Mouse (Mus musculus): ENCODE measurements around the gene Capg.

Gene Capg

GRCm38 (mm10) chr6:72544283-72544987, at the start of gene Capg:
Gene Capg (plus strand): TSS chr6:72544391.
- in situ Hi-C loops (cut with MseI, MboI), result no loop called here

DNA sequence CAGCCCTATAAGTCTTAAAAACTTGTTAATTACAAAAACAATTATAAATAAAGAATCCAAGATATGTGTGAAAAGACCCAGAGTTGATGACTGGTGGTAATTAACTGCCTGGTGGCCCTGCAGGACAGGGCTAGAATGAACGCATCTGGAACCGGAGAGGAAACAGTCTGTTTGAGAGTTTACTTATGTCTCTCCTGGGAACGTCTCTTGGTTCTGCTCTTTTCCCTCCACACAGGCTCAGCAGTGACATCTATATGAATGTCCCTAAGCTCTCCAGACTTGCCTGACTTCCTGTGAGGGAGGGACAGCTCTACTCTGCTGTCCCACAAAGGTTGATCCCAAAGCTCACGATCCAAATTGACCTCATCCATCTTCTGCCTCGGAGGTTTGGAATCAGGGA, 45.2 kb upstream of the Capg start:
- in situ Hi-C loops (cut with MseI, MboI), result no loop called here

GRCm38 (mm10) chr6:72503309-72503708, 40.9 kb upstream of the Capg start:
- in situ Hi-C loops (cut with MseI, MboI), result no loop called here

DNA sequence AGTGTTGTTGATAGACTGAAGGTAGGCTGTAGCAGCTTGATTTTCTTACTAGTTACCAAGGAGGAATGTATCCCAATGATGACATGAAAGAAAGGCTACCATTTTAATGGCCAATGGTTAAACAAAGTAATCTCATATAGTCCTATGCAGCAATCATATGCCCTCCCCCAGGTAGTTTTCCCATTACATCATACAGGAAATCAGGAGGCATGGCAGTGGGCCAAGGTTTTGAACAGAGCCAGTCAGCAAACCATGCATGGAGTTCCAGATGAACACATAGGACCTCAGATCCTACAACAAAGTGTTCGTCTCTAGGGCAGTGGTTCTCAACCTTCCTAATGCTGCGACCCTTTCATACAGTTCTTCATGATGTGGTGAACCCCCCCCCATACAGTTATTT, 40.3 kb upstream of the Capg start:
- in situ Hi-C loops (cut with MseI, MboI), result no loop called here

- in situ Hi-C loops (cut with MseI, MboI), result no loop called here
Observed at GRCm38 (mm10) chr6:72506104-72506503, 38.1 kb upstream of the Capg start.

DNA sequence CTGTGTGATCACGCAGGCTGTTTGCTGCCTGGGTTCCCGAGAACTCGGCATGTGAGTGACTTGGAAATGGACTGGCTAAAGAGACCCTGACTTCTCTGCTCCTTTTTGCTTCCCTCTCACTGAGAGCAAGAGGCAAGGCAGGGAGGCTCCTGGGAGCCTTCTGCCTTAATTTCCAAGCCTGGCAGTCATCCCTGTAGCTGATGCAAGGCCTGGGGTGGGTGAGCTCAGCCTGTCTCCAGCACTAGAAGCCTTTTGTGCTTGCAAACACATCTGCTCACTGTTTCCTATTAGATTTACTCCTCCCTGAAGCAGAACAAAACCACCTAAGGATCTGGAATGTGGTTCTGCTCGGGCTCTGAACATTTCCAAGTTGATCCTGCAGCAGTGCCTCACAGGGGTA, 35.6 kb upstream of the Capg start:
- in situ Hi-C loops (cut with MseI, MboI), result no loop called here

DNA sequence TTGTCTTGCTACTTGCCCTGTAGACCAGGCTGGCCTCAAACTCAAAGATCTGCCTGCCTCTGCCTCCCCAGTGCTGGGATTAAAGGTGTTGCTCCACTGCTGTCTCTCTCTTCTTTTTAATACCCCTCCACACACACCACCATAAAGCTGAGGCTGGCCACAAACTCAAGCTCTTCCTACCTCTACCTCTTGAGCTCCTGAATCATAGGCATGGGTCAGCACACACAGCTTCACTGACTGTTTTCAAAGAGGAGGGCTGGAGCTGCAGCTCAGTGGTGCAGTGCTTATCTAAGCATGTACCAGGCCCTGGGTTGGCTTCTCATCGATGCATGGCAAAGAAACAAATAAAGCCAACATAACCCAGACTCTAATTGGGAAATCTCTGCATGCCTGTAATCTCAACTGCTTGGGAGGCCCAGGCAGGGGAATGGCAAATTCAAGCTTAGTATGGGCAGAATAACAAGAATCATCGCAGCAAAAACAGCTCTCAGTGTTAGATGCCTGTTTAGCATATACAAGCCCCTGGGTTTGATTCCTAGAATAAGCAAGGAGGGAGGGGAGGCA, 34.2 kb upstream of the Capg start:
- in situ Hi-C loops (cut with MseI, MboI), result no loop called here

DNA sequence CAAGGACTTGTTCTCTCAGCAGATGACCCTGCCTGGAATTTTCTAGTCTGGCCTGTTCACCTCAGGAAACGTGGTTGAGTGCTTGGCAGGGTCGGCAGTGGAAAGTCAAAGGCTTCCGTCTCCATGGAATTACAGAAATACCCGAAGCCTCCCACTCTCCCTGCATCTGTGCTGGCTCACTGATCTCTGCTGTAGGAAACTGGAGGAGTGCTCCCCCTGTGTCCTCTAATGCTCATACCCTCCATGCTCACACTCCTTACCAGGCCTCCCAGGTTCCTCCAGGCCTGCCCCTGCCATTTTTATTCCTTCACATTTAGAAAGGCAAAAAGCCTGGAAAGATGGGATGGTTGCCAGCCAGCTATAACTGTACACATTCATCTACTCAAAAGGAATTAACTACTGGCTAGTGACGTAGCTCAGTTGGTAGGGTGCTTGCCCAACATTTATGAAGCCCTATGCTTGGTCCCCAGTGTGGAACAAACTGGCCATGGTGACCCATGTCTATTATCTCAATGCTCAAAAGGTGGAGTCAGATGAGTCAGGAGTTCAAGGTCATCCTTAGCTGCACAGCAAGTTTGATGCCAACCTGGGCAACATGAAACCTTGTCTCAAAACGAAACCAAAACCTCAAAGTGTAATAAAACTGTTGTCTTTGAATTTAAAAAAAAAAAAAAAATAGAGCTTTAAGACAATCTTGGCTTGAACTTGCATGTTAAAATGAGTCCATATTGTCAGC, 33.3 kb upstream of the Capg start:
- in situ Hi-C loops (cut with MseI, MboI), result no loop called here

GRCm38 (mm10) chr6:72512386-72513070, 31.7 kb upstream of the Capg start:
- in situ Hi-C loops (cut with MseI, MboI), result no loop called here

- in situ Hi-C loops (cut with MseI, MboI), result no loop called here
Observed at GRCm38 (mm10) chr6:72513071-72513440, 31.1 kb upstream of the Capg start.

GRCm38 (mm10) chr6:72515644-72516043, 28.5 kb upstream of the Capg start:
- in situ Hi-C loops (cut with MseI, MboI), result no loop called here

- in situ Hi-C loops (cut with MseI, MboI), result no loop called here
Observed at GRCm38 (mm10) chr6:72518842-72519241, 25.3 kb upstream of the Capg start.

DNA sequence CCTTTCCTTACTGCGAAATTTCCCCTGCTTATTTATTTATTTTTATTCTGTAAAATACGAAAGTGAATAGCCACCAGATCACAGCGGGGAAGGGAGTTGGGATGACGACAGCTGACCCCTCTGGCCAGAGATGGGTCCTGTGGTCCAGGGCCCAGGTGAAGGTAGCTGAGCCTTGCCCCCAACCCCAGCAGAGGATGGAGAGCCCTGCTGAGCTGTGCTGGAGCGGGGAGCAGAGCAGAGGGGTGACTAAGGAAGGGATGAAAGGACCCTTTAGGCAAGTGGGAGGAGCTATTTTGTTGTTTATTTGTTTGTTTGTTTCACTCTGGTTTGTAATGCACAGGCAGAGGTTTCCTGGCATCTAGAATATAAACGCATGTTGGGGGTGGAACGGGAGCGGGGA, 24.9 kb upstream of the Capg start:
- in situ Hi-C loops (cut with MseI, MboI), result no loop called here

DNA sequence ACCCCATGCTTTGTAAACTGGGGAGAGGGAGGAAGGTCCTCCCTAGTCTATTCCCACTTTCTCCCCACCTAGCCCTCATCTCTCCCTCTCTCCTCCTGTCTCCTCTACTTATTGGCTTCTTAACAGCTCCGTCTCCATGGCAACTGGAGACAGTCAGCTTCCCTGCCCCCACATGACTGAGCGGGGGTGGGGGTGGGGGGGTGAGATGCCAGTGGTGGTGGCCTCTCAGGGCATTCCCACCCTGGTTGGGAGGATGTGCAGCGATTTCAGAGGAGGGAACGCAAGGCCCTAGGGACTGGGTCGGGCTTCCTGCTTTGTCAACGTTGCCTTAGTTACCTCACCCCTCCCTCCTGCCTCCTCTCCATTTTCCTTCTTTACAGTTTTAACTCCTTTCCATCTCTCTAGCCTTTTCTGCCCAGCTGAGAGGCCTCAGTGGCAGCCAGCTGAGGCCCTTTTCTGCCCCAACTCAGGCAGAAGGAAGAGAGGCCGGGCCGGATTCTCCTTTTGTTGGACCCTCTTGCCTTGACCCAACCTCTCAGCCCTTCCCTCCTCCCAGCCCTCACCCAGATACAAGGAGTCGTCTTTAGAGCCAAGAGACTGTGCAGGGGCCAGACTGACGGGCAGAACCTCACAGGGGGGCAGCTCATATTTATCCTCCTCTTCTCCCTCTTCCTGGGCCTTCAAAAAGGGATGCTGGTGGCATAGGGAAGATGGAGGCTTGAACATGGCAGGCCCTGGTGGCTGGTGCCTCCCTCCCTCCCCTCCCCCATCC, 24.1 kb upstream of the Capg start:
- in situ Hi-C loops (cut with MseI, MboI), result no loop called here

- in situ Hi-C loops (cut with MseI, MboI), result no loop called here
Observed at GRCm38 (mm10) chr6:72520904-72521303, 23.3 kb upstream of the Capg start.

DNA sequence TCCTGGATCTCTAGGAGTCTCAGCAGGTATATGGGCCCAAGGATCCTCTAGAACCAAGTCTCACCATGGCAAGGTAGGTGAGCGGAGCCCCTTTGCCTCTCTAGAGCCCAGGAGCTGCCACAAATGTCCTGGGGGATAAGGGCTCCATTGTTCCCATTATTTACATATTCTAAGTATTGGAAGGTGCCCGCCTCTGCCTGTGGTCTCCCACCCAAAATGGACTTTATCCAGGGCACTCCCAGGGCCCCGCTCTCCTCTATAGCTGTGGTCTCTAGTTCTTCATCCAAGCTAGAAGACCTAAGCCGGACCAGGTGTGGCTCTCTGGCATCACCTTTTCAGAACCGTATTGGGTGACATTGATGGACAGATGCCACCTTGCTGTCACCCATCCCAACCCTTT, 22.6 kb upstream of the Capg start, which contains the start of gene Sh2d6:
Gene Sh2d6, minus strand, starts transcription at position 101 of the 400 bp plus-strand sequence.
- in situ Hi-C loops (cut with MseI, MboI), result no loop called here

- in situ Hi-C loops (cut with MseI, MboI), result no loop called here
Observed at GRCm38 (mm10) chr6:72522288-72522687, 21.9 kb upstream of the Capg start.

DNA sequence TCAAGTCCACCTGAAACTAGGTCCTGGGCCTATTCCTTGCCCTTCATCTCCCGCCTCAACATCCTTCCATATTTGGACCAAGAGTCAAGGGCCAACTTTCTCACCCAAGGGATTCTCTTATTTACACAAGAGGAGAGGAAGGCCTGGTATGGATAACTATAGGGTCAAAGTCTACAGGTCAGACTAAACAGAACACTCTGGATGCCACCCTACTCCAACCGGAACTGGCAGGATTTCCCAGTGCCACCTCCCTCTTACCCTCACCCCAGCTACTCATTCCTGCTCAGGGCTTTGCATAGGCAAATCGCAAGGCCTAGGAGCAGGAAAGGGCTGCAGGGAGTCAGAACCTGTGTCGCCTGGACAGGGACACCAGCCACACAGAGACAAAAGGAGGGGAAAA, 21.0 kb upstream of the Capg start:
- in situ Hi-C loops (cut with MseI, MboI), result no loop called here

DNA sequence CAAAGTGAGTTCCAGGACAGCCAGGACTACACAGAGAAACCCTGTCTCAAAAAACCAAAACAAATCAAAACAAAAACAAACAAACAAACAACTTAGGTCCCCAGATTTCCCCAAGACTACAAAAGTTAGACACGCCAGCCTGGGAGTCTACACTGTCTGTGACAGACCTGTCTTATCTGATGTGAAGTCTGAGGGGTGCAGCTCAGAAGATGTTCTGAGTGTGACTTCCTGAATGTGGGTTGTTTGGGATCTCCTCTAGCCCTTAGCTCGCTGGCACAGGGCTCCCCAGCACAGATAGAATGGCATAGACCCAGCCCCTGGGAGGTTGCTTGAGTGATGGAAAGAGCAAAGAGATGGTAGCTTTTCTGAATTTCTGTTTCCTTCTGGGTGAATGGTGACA, 20.0 kb upstream of the Capg start:
- in situ Hi-C loops (cut with MseI, MboI), result no loop called here

DNA sequence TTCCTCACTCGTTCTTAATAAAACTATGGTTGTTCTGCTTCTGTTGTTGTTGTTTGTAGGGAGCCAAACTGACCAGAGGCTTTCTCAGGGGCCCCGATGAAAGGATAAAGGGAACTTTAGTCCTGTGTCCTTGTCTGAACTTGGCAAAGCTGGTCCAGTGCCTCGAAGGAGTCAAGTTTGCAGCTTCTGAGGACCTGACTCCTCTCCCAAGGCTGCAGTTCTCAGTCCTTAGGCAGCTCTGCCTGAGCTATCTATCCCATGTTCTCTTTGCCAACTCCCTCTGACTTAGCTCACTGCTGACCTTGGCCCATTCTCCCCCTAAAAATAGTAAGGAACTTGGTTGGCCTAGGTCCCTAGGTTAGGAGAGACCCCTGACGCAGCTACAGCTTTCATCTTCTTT, 17.1 kb upstream of the Capg start:
- in situ Hi-C loops (cut with MseI, MboI), result no loop called here

- in situ Hi-C loops (cut with MseI, MboI), result no loop called here
Observed at GRCm38 (mm10) chr6:72528410-72529151, 15.6 kb upstream of the Capg start.

Data from mouse trophoblast stem cell (cell line).